Mouse (Mus musculus) G1E (cell line): ENCODE results near the gene Nkx2-2.

Source experiments
- CTCF ChIP-seq: IDR thresholded peaks from 2 replicates; pipeline ENCODE4 v1.5.1; 2012; ENCODE audit warnings: low read depth, low read length, inconsistent platforms, mixed read lengths
- GATA1 ChIP-seq: IDR thresholded peaks from 2 replicates; pipeline ENCODE4 v1.6.1; 2012; ENCODE audit warnings: borderline replicate concordance, low read length, inconsistent platforms, mixed read lengths
- GATA2 ChIP-seq: IDR thresholded peaks from 2 replicates; pipeline ENCODE4 v1.6.1; 2012; ENCODE audit warnings: low read depth, low read length, inconsistent platforms, borderline replicate concordance
- TAL1 ChIP-seq: conservative IDR thresholded peaks from 2 replicates; pipeline ENCODE4 v1.6.1; 2012; ENCODE audit warnings: low read depth, low read length, inconsistent platforms, mixed read lengths

DNA sequence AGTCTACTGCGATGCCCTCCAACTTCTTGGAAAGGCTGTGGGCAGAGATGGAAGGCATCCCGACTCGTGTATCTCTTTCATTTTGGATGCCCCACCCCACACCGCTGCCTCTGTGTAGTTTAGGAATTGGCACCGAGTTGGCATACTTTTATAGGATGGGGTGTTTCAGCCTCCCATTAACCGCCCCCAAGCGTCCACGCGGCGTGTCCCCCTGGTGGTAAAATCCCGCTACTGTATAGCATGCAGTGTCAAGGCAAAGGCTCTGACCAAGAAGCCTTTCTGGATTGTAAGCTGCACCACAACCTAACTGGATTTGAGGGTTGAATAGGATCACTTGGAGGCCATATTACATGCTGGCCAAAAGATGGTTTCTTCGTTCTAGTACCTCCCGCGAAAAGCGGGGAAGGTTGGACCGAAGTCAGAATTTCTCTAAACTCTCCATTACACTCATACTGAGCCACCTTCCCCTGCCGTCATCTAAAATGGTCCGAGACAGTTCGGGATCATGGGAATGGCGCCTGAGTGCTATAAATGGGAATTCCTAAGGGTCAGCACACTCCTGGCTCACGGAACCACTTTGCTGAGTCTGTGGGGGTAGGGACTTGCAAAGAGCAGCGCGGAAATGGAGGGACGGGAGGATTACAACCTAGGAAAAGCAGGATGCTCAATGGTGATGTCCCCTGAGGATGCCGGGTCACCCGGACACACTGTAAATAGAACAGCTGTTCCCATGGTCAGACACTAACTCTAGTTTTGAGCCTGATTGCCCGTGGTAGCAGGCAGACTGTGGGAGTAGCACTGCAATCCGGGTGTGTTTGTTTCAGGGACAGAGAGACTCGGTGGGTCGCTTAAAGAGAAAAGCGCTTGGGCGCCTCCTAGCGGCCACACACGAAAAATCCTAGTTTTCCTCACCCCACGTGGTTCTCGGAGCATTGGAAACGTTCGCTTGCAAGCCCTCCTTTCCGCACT is 15.7 kb downstream of the Nkx2-2 start:
- TF ChIP-seq CTCF (peak; percentile 67), TAL1 (no peak), GATA1 (no peak), GATA2 (no peak)
